Mouse (Mus musculus) bone marrow, adult 2 months (tissue): Measurements from ENCODE around the gene Agbl4.

Experiments used
- CTCF ChIP-seq: fragments of 200-500 bp; IDR thresholded peaks from 2 replicates; pipeline ENCODE4 v1.5.1; 2011; ENCODE audit warnings: low read length, control low read depth; ENCODE audit not compliant: control insufficient read depth, insufficient read depth
- POLR2A ChIP-seq: fragments of 200-500 bp; IDR thresholded peaks from 2 replicates; pipeline ENCODE4 v1.6.1; 2011; ENCODE audit warnings: low read depth, mild to moderate bottlenecking, control low read depth, low read length, borderline replicate concordance; ENCODE audit not compliant: control insufficient read depth

DNA sequence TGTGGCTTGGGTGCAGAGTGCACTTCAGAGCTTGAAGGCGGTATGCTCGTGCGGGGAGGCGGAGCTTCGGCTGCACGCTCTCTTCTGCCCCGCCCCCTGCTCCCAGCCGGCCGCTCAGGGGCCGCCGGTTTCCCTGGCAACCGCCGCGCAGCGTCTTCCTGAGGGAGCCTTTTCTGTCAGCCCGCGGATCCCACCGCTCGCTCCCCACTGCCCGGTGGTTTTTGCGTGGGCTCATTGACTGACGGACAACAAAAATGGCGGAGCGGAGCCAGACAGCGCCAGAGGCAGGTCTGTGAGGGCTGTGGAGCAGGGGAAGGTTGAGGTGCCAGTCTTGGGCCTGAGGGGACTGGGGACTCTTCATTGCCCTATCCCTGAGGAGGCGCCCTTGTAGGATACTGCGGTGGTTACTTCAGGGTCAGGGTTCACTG is at the start of gene Agbl4:
- no peak for TF ChIP-seq CTCF
- no peak for TF ChIP-seq POLR2A
